Mouse (Mus musculus) stomach, postnatal 0 days (tissue): ENCODE measurements at regions not wholly inside any gene's neighbourhood (a gene's known extent, or its start where the extent isn't known, plus 50 kb on each side); places are given as distances from the start of the nearest gene placed in this dataset. TPM values are rescaled to one million over a fixed set of nuclear protein-coding genes. Genes with fewer than 3 reads are reported as not detected.

Experiments used
- ATAC-seq: fragments of 200-750 bp; cut with Nextera tagmentation; 2 replicates; pipeline ENCODE4 v1.8.0; 2017; ENCODE audit not compliant: low FRiP score, low TSS enrichment
- DNase-seq: peaks from one replicate; pipeline ENCODE4 v3.0.0-alpha.2; 2016; ENCODE audit warnings: low spot score
- H3K27ac ChIP-seq: fragments of 300-500 bp; sonication (generic); replicated peaks from 2 replicates; pipeline ENCODE4 v1.5.1; 2014; ENCODE audit warnings: mild to moderate bottlenecking, control low read depth
- H3K27me3 ChIP-seq: fragments of 300-500 bp; sonication (generic); 2 replicates; pipeline ENCODE4 v1.6.1; 2014; ENCODE audit warnings: low read length; ENCODE audit not compliant: control insufficient read depth, insufficient read depth
- H3K36me3 ChIP-seq: fragments of 300-500 bp; sonication (generic); 2 replicates; pipeline ENCODE4 v1.6.1; 2014; ENCODE audit warnings: low read length, mixed read lengths; ENCODE audit not compliant: control insufficient read depth, insufficient read depth
- H3K4me1 ChIP-seq: fragments of 300-500 bp; sonication (generic); replicated peaks from 2 replicates; pipeline ENCODE4 v1.6.1; 2014; ENCODE audit warnings: antibody characterized with exemption; ENCODE audit not compliant: control insufficient read depth, insufficient read depth
- H3K4me2 ChIP-seq: fragments of 300-500 bp; sonication (generic); replicated peaks from 2 replicates; pipeline ENCODE4 v1.6.1; 2014; ENCODE audit warnings: low read depth, mild to moderate bottlenecking, control low read depth, moderate library complexity
- H3K4me3 ChIP-seq: fragments of 300-500 bp; sonication (generic); 2 replicates; pipeline ENCODE4 v1.5.1; 2014; ENCODE audit warnings: low read depth, low read length, control low read depth
- H3K9ac ChIP-seq: fragments of 300-500 bp; sonication (generic); 2 replicates; pipeline ENCODE4 v1.6.1; 2014; ENCODE audit warnings: mild to moderate bottlenecking, low read length, control low read depth, mixed read lengths
- H3K9me3 ChIP-seq: fragments of 300-500 bp; sonication (generic); 2 replicates; pipeline ENCODE4 v1.6.1; 2016; ENCODE audit warnings: low read length; ENCODE audit not compliant: control insufficient read depth
- CTCF ChIP-seq: IDR thresholded peaks from 2 replicates; pipeline ENCODE4 v1.5.1; 2016; ENCODE audit warnings: antibody characterized with exemption, low read depth, mild to moderate bottlenecking, moderate library complexity
- EP300 ChIP-seq: optimal IDR thresholded peaks from 2 replicates; pipeline ENCODE3; 2016; ENCODE audit warnings: antibody characterized with exemption
- WGBS: fragments of 180-500 bp; shearing (Covaris S2); extraction: QIAGEN DNeasy Blood & Tissue Kit; methylation state at CpG from one replicate; pipeline ENCODE4 v1.1.7; 2014; 5-methylcytosine and 5-hydroxymethylcytosine counted together
- microRNA-seq: library from miRNA; unstranded; fragments of <30 nt; microRNA quantifications from one replicate; pipeline ENCODE4, GENCODE M21; 2016

- Histone ChIP-seq H3K4me3 (no peak overlapping the region), H3K4me1 (no peaks in the 10 kb centered on the region), H3K27ac (no peak overlapping the region), H3K4me2 (no peak overlapping the region), H3K27me3 (no peaks in the 10 kb centered on the region), H3K9me3 (no peaks in the 10 kb centered on the region), H3K9ac (no peak overlapping the region), H3K36me3 (no peaks in the 10 kb centered on the region)
- DNase-seq = no peak
- no peak for ATAC-seq
- TF ChIP-seq EP300 (no peak), CTCF (no peak)
- WGBS = 80% methylated on average over 3 of the region's 3 CpGs
Observed at GRCm38 (mm10) chr1:12633049-12633448, 1219.1 kb downstream of the A830018L16Rik start.

GRCm38 (mm10) chr1:12636326-12637147, 1222.6 kb downstream of the A830018L16Rik start:
- WGBS = 57% methylated on average over 9 of the region's 9 CpGs
- no peak for ATAC-seq
- TF ChIP-seq EP300 = no peak

GRCm38 (mm10) chr1:12640983-12641382, 1227.1 kb downstream of the A830018L16Rik start:
- no peaks in the 10 kb centered on the region for H3K9me3 ChIP-seq
- H3K4me2 ChIP-seq = no peak overlapping the region
- no peak for TF ChIP-seq CTCF
- H3K4me3 ChIP-seq = no peak overlapping the region
- 60% methylated on average over 4 of the region's 4 CpGs for WGBS
- no peak overlapping the region for H3K9ac ChIP-seq
- no peaks in the 10 kb centered on the region for H3K36me3 ChIP-seq
- H3K4me1 ChIP-seq = no peaks in the 10 kb centered on the region
- no peak for ATAC-seq
- H3K27me3 ChIP-seq = no peaks in the 10 kb centered on the region
- no peak overlapping the region for H3K27ac ChIP-seq
- DNase-seq = no peak

More at GRCm38 (mm10) chr1:12636326-12637147, 1222.6 kb downstream of the A830018L16Rik start:
- no peak overlapping the region for H3K4me3 ChIP-seq
- no peaks in the 10 kb centered on the region for H3K4me1 ChIP-seq
- H3K9me3 ChIP-seq = no peaks in the 10 kb centered on the region
- no peak overlapping the region for H3K4me2 ChIP-seq
- H3K27me3 ChIP-seq = no peaks in the 10 kb centered on the region
- no peak overlapping the region for H3K27ac ChIP-seq
- no peaks in the 10 kb centered on the region for H3K36me3 ChIP-seq
- DNase-seq = no peak
- H3K9ac ChIP-seq = no peak overlapping the region

Small RNA genes in the stretch of these regions (microRNA-seq; reads per million reads assigned to microRNA genes)
- gene Mir6341 = not detected
